8 mouse cellular contexts compared by ENCODE assay signal in the genomic region with DNA sequence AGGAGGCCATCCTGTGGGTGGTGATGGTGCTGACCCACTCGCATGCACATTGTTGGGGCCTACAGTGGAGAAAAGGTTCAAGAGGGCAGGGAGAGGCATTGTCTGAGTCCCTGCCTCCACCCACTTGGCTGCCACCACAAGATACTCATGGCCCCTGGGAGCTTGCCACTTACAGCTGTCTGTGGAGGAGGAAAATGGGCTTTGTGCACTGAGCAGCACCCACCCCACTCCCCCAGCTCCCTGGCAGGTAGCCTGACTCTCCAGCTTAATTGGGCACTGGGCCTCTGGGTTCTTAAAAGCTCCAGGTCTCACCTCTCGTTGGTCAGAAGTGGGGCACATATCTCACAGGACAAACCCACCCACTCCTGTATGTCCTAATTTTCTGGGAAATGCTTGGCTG. TPM values are rescaled to one million over a fixed set of nuclear protein-coding genes. Genes with fewer than 3 reads are reported as not detected.
A peak's percentile ranks its signal among the peaks of the same experiment; 100 is the strongest.
DNase-seq lines count a peak whose midpoint lies in the region; ATAC-seq and TF ChIP-seq lines count a peak whose summit lies in the region.

No protein-coding gene starts in this region.

- H3K27me3 ChIP-seq in heart, adult 2 months (ENCODE audit: control insufficient read depth, insufficient read depth, low read length) = no peaks in the 10 kb centered on the region
- H3K27me3 ChIP-seq in heart, embryonic 12.5 days (replicated peaks) = no peaks in the 10 kb centered on the region
- no peaks in the 10 kb centered on the region for H3K27me3 ChIP-seq in lung, postnatal 0 days (replicated peaks; ENCODE audit: insufficient read depth, low read length)
- no peaks in the 10 kb centered on the region for H3K27me3 ChIP-seq in liver, embryonic 12.5 days (replicated peaks)

- peak; percentile 48 to 54 for DNase-seq in heart, adult 2 months
- DNase-seq in brain, adult 2 months (ENCODE audit: low read depth, low spot score) = peak; percentile 77
- DNase-seq in heart, postnatal 4 days = peak; percentile 49
- DNase-seq in lung, postnatal 0 days (ENCODE audit: low spot score) = peak; percentile 31
- no peak for DNase-seq in spleen, postnatal 36 days (ENCODE audit: low spot score in 2 of 2)
- DNase-seq in thymus, postnatal 4 days = no peak

- TF ChIP-seq CTCF in heart, adult 2 months (IDR thresholded peaks at IDR 0.05) = no peak
- no peak for TF ChIP-seq CTCF in lung, postnatal 0 days (IDR thresholded peaks at IDR 0.05)

- TF ChIP-seq EP300 in heart, adult 2 months (IDR thresholded peaks at IDR 0.05; ENCODE audit: insufficient read depth, low read depth, low read length) = no peak
- TF ChIP-seq EP300 in lung, postnatal 0 days (IDR thresholded peaks at IDR 0.05) = no peak

- no peaks in the 10 kb centered on the region for H3K9me3 ChIP-seq in heart, embryonic 12.5 days (replicated peaks)
- no peaks in the 10 kb centered on the region for H3K9me3 ChIP-seq in lung, postnatal 0 days (ENCODE audit: low read length)
- no peaks in the 10 kb centered on the region for H3K9me3 ChIP-seq in liver, embryonic 12.5 days (replicated peaks)

- H3K4me1 ChIP-seq in heart, adult 2 months (ENCODE audit: control insufficient read depth, insufficient read depth, low read length) = 0 out of 2 replicates have a peak, but pooled peaks cover 2% of the 10 kb centered on the region
- peaks cover 15% of the 10 kb centered on the region for H3K4me1 ChIP-seq in heart, embryonic 12.5 days (replicated peaks)
- no peaks in the 10 kb centered on the region for H3K4me1 ChIP-seq in lung, postnatal 0 days (ENCODE audit: insufficient read depth, low read depth, low read length)
- H3K4me1 ChIP-seq in liver, embryonic 12.5 days = no peaks in the 10 kb centered on the region

- H3K36me3 ChIP-seq in heart, adult 2 months (ENCODE audit: control insufficient read depth, insufficient read depth, low read length) = no peaks in the 10 kb centered on the region
- no peaks in the 10 kb centered on the region; the same call in 1 of the 2 replicates for H3K36me3 ChIP-seq in heart, embryonic 12.5 days
- H3K36me3 ChIP-seq in lung, postnatal 0 days (ENCODE audit: insufficient read depth, low read length) = no peaks in the 10 kb centered on the region
- peaks cover 18% of the 10 kb centered on the region for H3K36me3 ChIP-seq in liver, embryonic 12.5 days

- no peaks in the 10 kb centered on the region for H3K79me2 ChIP-seq in heart, adult 2 months (replicated peaks; ENCODE audit: control insufficient read depth, insufficient read depth, low read length)

- no peak overlapping the region for H3K27ac ChIP-seq in heart, adult 2 months
- no peak overlapping the region for H3K27ac ChIP-seq in heart, embryonic 12.5 days (ENCODE audit: poor library complexity, severe bottlenecking)
- peak overlapping the region; percentile 26; the same call in 1 of the 2 replicates for H3K27ac ChIP-seq in lung, postnatal 0 days (ENCODE audit: low read length)
- H3K27ac ChIP-seq in liver, embryonic 12.5 days = no peak overlapping the region

- H3K4me2 ChIP-seq in heart, embryonic 12.5 days = no peak overlapping the region
- no peak overlapping the region for H3K4me2 ChIP-seq in lung, postnatal 0 days (replicated peaks; ENCODE audit: low read depth, low read length)
- no peak overlapping the region for H3K4me2 ChIP-seq in liver, embryonic 12.5 days

- ATAC-seq in heart, embryonic 12.5 days (ENCODE audit: insufficient number of reproducible peaks, low FRiP score) = no peak
- peak; percentile 11; the same call in 1 of the 2 replicates for ATAC-seq in lung, postnatal 0 days
- ATAC-seq in liver, embryonic 12.5 days = no peak

- intact Hi-C loops in heart, adult 2 months (cut with DNase I) = loop anchor here (5.0 kb wide), 1 partner anchor 58 kb away; no protein-coding TSS in a partner anchor

- H3K9ac ChIP-seq in heart, adult 2 months (ENCODE audit: low read depth, low read length) = no peak overlapping the region
- no peak overlapping the region for H3K9ac ChIP-seq in heart, embryonic 12.5 days
- H3K9ac ChIP-seq in lung, postnatal 0 days (replicated peaks; ENCODE audit: low read depth) = no peak overlapping the region
- no peak overlapping the region for H3K9ac ChIP-seq in liver, embryonic 12.5 days

- H3K4me3 ChIP-seq in heart, adult 2 months = no peak overlapping the region
- H3K4me3 ChIP-seq in heart, embryonic 12.5 days = no peak overlapping the region
- H3K4me3 ChIP-seq in lung, postnatal 0 days (ENCODE audit: low read depth, low read length) = no peak overlapping the region
- no peak overlapping the region for H3K4me3 ChIP-seq in liver, embryonic 12.5 days

- TF ChIP-seq POLR2A in heart, adult 2 months (IDR thresholded peaks at IDR 0.05; ENCODE audit: insufficient read depth, low read depth, low read length) = no peak

- WGBS in heart, adult 2 months = 49% methylated on average over 2 of the region's 2 CpGs
- WGBS in heart, embryonic 12.5 days = 67% methylated on average over 2 of the region's 2 CpGs
- 25% methylated on average over 2 of the region's 2 CpGs for WGBS in lung, postnatal 0 days
- 59% methylated on average over 2 of the region's 2 CpGs for WGBS in liver, embryonic 12.5 days (ENCODE audit: insufficient replicate concordance)

RNA-seq across cellular contexts. Expression of a gene that starts 54.3 kb away (rescaled TPM):
- total RNA-seq in heart, adult 2 months (2021) = under 1 TPM; 0.41 to 0.65 TPM
- 3.0 and 4.2 TPM in 2 replicates for polyA plus RNA-seq in heart, adult 2 months (2012; rRNA removed)
- polyA plus RNA-seq in heart, embryonic 12.5 days (2016; fragmentation: Nextera tagmentation; extraction: Ambion mirVana) = not detected in 2 replicates
- not detected for total RNA-seq in heart, postnatal 4 days (2021)
- 4.0 and 5.7 TPM in 2 replicates for polyA plus RNA-seq in lung, postnatal 0 days (2015; fragmentation: Nextera tagmentation; extraction: Ambion mirVana)
- polyA plus RNA-seq in liver, embryonic 12.5 days (2016; fragmentation: Nextera tagmentation; extraction: Ambion mirVana) = not detected in 2 replicates

Comparison
In these comparisons a context has a peak if more than half of its experiments do, and no peak if none do; other contexts are left out.
1. DNase-seq: peak in heart, adult 2 months (2 of 2), brain, adult 2 months (single experiment), heart, postnatal 4 days (single experiment) and lung, postnatal 0 days (single experiment); none in spleen, postnatal 36 days (0 of 2) and thymus, postnatal 4 days (single experiment).